ENCODE assay signal across 42 mouse cellular contexts in the genomic region with DNA sequence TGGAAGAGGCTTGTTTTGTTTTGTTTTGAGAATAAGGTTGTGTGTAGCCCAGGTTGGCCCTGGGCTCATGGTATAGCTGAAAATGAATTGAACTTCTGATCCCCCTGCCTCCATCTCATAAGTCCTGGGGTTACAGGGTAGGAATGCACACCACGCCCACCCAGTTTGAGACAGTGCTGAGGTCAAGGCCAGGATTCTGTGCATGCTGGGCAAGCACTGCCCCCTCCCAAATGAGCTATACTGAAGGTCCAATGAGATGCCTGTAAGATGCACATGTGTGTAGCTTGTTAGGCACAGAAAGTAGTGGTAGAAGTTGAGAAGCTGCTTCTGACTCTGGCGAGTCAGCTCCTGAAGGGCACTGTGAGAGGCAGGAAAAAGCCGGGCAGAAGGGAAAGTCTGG. TPM values are rescaled to one million over a fixed set of nuclear protein-coding genes. Genes with fewer than 3 reads are reported as not detected.
"Had no signal": no experiment of that assay in that cellular context is flagged by ENCODE, and none has a peak within 500 bp of the region (broad histone marks: within the 10 kb centered on the region; RNA-seq: fewer than 3 reads in every experiment).

No protein-coding gene starts in this region.

- H3K9me3 ChIP-seq: heart, embryonic 12.5 days; heart, embryonic 13.5 days; heart, embryonic 15.5 days; hindbrain, embryonic 10.5 days; hindbrain, embryonic 12.5 days; hindbrain, embryonic 13.5 days; hindbrain, embryonic 15.5 days; intestine, embryonic 15.5 days; kidney, embryonic 15.5 days had no signal

- H3K4me1 ChIP-seq: hindbrain, embryonic 12.5 days; hindbrain, embryonic 13.5 days; intestine, embryonic 15.5 days; kidney, embryonic 15.5 days had no signal

- H3K27ac ChIP-seq: heart, embryonic 13.5 days; heart, embryonic 15.5 days; hindbrain, embryonic 10.5 days; hindbrain, embryonic 12.5 days; hindbrain, embryonic 13.5 days; hindbrain, embryonic 14.5 days; hindbrain, embryonic 15.5 days; hindbrain, postnatal 0 days; intestine, embryonic 15.5 days; kidney, embryonic 15.5 days; kidney, postnatal 0 days; layer of hippocampus, adult 2 months; left cerebral cortex, adult 2 months had no signal

- H3K27me3 ChIP-seq: hindbrain, embryonic 12.5 days; hindbrain, embryonic 13.5 days; hindbrain, embryonic 15.5 days; intestine, embryonic 15.5 days; kidney, embryonic 15.5 days had no signal

- H3K4me2 ChIP-seq: heart, embryonic 11.5 days; heart, embryonic 12.5 days; heart, embryonic 13.5 days; heart, embryonic 15.5 days; hindbrain, embryonic 12.5 days; hindbrain, embryonic 13.5 days; hindbrain, embryonic 14.5 days; hindbrain, embryonic 15.5 days; intestine, embryonic 15.5 days; kidney, embryonic 15.5 days had no signal

- ATAC-seq: hindbrain, embryonic 16.5 days; hindbrain, postnatal 0 days; inflammation-experienced regulatory T-cells, adult 6 months; intestine, embryonic 15.5 days; intestine, embryonic 16.5 days; intestine, postnatal 0 days had no signal

- DNase-seq: heart, postnatal 10 days; heart, postnatal 14 days; heart, postnatal 36 days; heart, postnatal 4 days; kidney, adult 11 months; kidney, adult 18-20 months; kidney, adult 2 months; kidney, adult 8-10 months; kidney, adult 9 months; kidney, postnatal 10 days; kidney, postnatal 14 days; kidney, postnatal 25 days; kidney, postnatal 36 days; kidney, postnatal 4 days; layer of hippocampus, adult 9-11 months; layer of hippocampus, postnatal 36 days had no signal

- H3K36me3 ChIP-seq: heart, embryonic 12.5 days; heart, embryonic 13.5 days; heart, embryonic 15.5 days; hindbrain, embryonic 10.5 days; hindbrain, embryonic 12.5 days; hindbrain, embryonic 13.5 days; hindbrain, embryonic 15.5 days; intestine, embryonic 15.5 days; kidney, embryonic 15.5 days had no signal

- H3K4me3 ChIP-seq: heart, embryonic 12.5 days; heart, embryonic 13.5 days; heart, embryonic 15.5 days; hindbrain, embryonic 10.5 days; hindbrain, embryonic 12.5 days; hindbrain, embryonic 13.5 days; hindbrain, embryonic 15.5 days; intestine, embryonic 15.5 days; kidney, embryonic 15.5 days; layer of hippocampus, adult 2 months; left cerebral cortex, adult 2 months had no signal

- H3K9ac ChIP-seq: heart, embryonic 12.5 days; heart, embryonic 13.5 days; heart, embryonic 15.5 days; hindbrain, embryonic 12.5 days; hindbrain, embryonic 13.5 days; hindbrain, embryonic 14.5 days; hindbrain, embryonic 15.5 days; intestine, embryonic 15.5 days; kidney, embryonic 15.5 days had no signal

RNA-seq across cellular contexts. Expression of a gene that starts 18.1 kb away (rescaled TPM):
- polyA plus RNA-seq: heart, embryonic 11.5 days; heart, embryonic 12.5 days; heart, embryonic 13.5 days; heart, embryonic 14.5 days; heart, embryonic 15.5 days; heart, embryonic 16.5 days; heart, postnatal 0 days; hindbrain, embryonic 10.5 days; hindbrain, embryonic 12.5 days; hindbrain, embryonic 13.5 days; hindbrain, embryonic 14.5 days; hindbrain, embryonic 15.5 days; hindbrain, embryonic 16.5 days; hindbrain, postnatal 0 days; inflammation-experienced regulatory T-cells, adult 6 months; intestine, embryonic 14.5 days; intestine, embryonic 15.5 days; intestine, embryonic 16.5 days; intestine, postnatal 0 days; kidney, adult 2 months; kidney, embryonic 14.5 days; kidney, embryonic 15.5 days; kidney, embryonic 16.5 days; kidney, postnatal 0 days; large intestine, adult 2 months had no signal
